Mouse (Mus musculus): ENCODE data around the gene Mip. TPM values are rescaled to one million over a fixed set of nuclear protein-coding genes. Genes with fewer than 3 reads are reported as not detected.

Gene Mip
- polyA plus RNA-seq, 1 experiment, result not detected

DNA sequence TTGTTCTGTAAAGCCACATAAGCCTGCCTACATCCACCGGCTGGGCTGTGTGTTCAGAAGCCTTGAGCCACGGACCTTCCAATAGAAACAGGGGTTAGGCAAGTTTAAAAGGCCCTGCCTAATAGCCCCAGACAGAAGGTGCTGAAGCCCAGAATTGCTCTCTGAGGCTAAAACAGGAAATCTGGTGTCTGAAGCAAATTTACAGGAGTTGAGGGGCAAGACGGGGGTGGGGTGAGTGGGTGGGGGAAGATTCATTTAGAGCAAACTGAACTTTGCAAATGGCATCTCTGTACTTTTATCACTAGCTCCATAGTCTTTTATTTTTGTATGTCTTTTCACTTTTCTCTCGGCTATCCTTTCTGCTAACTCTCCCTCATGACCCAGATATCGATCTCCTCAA, 5.5 kb downstream of the Mip start:
- peak overlapping the region; percentile 69 for H3K27ac ChIP-seq (ENCODE audit: insufficient read depth, low read length)
- TF ChIP-seq CTCF (IDR thresholded peaks at IDR 0.05; ENCODE audit: extremely low read depth, insufficient read depth, insufficient read length, insufficient replicate concordance) (no peak), POLR2A (IDR thresholded peaks at IDR 0.05; ENCODE audit: low read depth, low read length) (no peak)

DNA sequence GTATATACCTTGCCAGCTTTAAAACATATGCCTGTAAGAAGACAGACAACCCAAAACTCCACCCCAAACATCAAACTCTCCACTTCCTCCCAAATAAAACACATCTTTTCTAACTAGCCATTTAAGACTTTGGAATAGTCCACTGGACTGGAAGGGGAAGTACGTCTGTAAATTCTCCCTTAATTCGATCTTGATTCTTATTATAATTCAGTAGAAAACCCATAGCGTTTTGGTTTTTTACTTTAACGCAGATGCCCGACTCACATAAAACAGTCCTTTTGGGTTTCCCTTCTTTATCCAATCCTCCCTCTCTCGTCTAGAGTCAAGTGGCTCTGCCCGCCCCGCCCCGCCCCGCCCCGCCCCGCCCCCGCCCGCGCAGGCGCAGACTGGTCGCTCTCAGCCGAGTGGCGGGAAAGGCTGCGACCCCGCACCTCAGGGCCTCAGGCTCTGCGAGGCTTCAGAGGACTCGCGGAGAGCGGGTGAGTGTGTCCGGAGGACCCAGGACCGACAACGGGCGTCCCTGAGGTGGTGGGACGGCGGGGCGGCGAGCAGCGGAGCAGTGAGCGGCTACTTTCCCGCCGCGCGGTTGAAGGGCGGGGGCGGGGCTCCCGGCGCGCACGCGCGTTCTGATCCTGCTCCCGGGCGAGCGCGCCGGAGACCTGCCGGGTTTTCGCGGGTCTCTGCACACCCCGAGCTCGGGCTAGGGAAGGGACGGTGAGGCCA, 6.2 kb downstream of the Mip start, which contains the start of gene Timeless:
Timeless (plus strand) TSS at position 369 of the 723 bp plus-strand sequence.
- Histone ChIP-seq H3K36me3 (ENCODE audit: control insufficient read depth, insufficient read depth, low read length) (no peaks in the 10 kb centered on the region), H3K27ac (ENCODE audit: insufficient read depth, low read length) (peak within 1 kb of the TSS; percentile 78), H3K27me3 (ENCODE audit: control insufficient read depth, insufficient read depth, low read length) (no peaks in the 10 kb centered on the region), H3K4me3 (ENCODE audit: extremely low read depth, insufficient read depth, insufficient read length) (peak within 1 kb of the TSS; percentile 100), H3K4me1 (ENCODE audit: control insufficient read depth, insufficient read depth, insufficient read length) (peaks cover 7% of the 10 kb centered on the region; the same call in 1 of the 2 replicates)
- DNase-seq (ENCODE audit: low read depth in 1 of 2, low spot score in 2 of 2), result peak; percentile 73 to 84
- 0% methylated on average over 58 of the region's 58 CpGs for WGBS
- no peak for TF ChIP-seq CTCF (IDR thresholded peaks at IDR 0.05; ENCODE audit: extremely low read depth, insufficient read depth, insufficient read length, insufficient replicate concordance)
- no peak; the same call in 1 of the 2 replicates for TF ChIP-seq POLR2A (IDR thresholded peaks at IDR 0.05; ENCODE audit: low read depth, low read length)

More for the DNA sequence above, 5.5 kb downstream of the Mip start:
- H3K4me1 ChIP-seq (ENCODE audit: control insufficient read depth, insufficient read depth, insufficient read length), result peaks cover 7% of the 10 kb centered on the region; the same call in 1 of the 2 replicates
- no peaks in the 10 kb centered on the region for H3K27me3 ChIP-seq (ENCODE audit: control insufficient read depth, insufficient read depth, low read length)
- 3% methylated on average over 5 of the region's 5 CpGs for WGBS
- no peaks in the 10 kb centered on the region for H3K36me3 ChIP-seq (ENCODE audit: control insufficient read depth, insufficient read depth, low read length)
- no peak for DNase-seq (ENCODE audit: low read depth in 1 of 2, low spot score in 2 of 2)
- no peak overlapping the region; the same call in 1 of the 2 replicates for H3K4me3 ChIP-seq (ENCODE audit: extremely low read depth, insufficient read depth, insufficient read length)

DNA sequence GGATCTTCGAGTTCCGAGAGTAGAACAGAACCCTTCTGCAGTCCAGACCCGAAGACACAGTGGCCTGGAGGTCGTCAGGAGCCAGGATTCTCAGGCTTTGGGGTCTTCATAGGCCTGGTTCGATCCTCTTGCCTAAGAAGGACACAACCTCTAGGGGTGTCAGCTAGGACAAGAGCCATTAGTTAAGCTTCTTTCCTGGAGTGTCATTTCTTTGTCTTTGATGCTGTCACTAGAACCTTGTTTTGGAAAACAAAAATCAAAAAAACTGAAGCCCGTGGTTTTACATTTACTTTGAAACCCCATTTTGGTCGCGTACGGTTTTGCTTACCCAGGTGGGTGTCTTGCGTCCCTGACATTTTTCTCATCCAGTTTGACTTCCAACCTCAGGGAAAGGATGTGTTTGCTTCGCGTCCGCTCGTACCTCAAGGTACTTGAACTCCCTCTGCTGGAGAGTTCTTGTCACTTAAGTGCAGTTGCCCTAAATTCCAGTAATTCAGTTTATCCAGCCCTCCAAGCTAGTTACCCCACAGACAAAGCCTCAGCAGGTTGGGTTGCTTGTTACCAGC, 6.9 kb downstream of the Mip start:
- H3K27me3 ChIP-seq (ENCODE audit: control insufficient read depth, insufficient read depth, low read length), result no peaks in the 10 kb centered on the region
- peak overlapping the region; percentile 78 for H3K27ac ChIP-seq (ENCODE audit: insufficient read depth, low read length)
- no peaks in the 10 kb centered on the region for H3K36me3 ChIP-seq (ENCODE audit: control insufficient read depth, insufficient read depth, low read length)
- TF ChIP-seq CTCF (IDR thresholded peaks at IDR 0.05; ENCODE audit: extremely low read depth, insufficient read depth, insufficient read length, insufficient replicate concordance) (peak; percentile 47; the same call in 1 of the 2 replicates), POLR2A (IDR thresholded peaks at IDR 0.05; ENCODE audit: low read depth, low read length) (no peak)
- under 1% methylated on average over 14 of the region's 14 CpGs for WGBS
- peak; percentile 34 to 69 for DNase-seq (ENCODE audit: low read depth in 1 of 2, low spot score in 2 of 2)
- peak overlapping the region; percentile 100 for H3K4me3 ChIP-seq (ENCODE audit: extremely low read depth, insufficient read depth, insufficient read length)
- peaks cover 7% of the 10 kb centered on the region; the same call in 1 of the 2 replicates for H3K4me1 ChIP-seq (ENCODE audit: control insufficient read depth, insufficient read depth, insufficient read length)

DNA sequence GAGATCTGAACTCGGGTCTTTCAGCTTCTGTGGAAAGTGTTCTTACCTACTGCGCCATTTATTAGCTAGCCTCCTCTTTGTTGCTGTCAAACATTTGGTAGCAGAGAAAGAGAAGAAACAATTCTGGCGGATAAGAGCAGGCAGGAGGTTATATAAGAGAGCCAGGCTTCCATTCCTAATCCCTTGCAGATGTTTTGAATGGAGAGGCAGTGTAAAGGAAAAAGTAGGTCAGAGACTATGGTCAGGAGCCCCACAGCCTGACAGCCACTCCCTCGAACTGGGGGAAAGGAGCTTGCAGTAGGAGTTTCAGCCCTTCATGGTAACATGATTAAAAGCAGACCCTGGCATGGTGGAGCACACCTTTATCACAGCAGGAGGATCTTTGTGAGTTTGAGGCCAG, 10.7 kb downstream of the Mip start:
- 90% methylated on average over 4 of the region's 4 CpGs for WGBS
- peaks cover 3% of the 10 kb centered on the region for H3K36me3 ChIP-seq (ENCODE audit: control insufficient read depth, insufficient read depth, low read length)
- H3K4me1 ChIP-seq (ENCODE audit: control insufficient read depth, insufficient read depth, insufficient read length), result no peaks in the 10 kb centered on the region
- H3K27ac ChIP-seq (ENCODE audit: insufficient read depth, low read length), result no peak overlapping the region
- no peak for DNase-seq (ENCODE audit: low read depth in 1 of 2, low spot score in 2 of 2)
- H3K4me3 ChIP-seq (ENCODE audit: extremely low read depth, insufficient read depth, insufficient read length), result no peak overlapping the region
- no peaks in the 10 kb centered on the region for H3K27me3 ChIP-seq (ENCODE audit: control insufficient read depth, insufficient read depth, low read length)
- TF ChIP-seq POLR2A (IDR thresholded peaks at IDR 0.05; ENCODE audit: low read depth, low read length) (no peak), CTCF (IDR thresholded peaks at IDR 0.05; ENCODE audit: extremely low read depth, insufficient read depth, insufficient read length, insufficient replicate concordance) (no peak)

DNA sequence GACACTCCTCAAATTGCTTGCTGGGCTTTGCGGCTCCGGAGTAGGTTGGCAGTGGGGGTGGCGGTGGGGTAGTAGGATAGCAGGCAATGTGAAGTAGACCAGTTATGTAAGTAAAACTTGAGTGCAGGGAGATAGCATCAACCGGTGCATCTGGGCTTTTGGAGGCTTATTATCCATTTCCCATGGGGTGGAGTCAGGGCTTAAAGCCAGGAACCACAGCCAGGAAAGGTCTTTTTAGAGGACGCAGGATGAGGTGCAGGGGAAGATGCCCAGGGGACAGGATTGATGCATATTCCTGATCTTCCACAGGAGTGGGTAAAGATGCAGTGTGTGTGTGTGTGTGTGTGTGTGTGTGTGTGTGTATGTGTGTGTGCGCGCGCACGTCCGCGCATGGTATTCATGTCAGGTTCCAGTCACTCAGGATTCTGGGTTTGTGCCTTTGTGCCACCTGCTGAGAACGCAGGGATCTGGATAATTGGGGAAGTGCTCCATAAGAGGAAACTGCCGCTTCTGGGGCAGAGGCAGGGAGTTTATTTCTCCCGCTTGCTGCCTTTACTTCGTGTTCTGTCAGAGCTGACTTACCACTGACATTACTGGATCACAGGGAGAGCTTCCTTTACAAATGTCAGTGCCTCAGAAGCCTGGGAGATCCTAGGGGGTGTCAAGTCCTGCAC, 12.3 kb downstream of the Mip start:
- Histone ChIP-seq H3K36me3 (ENCODE audit: control insufficient read depth, insufficient read depth, low read length) (peaks cover 3% of the 10 kb centered on the region), H3K27me3 (ENCODE audit: control insufficient read depth, insufficient read depth, low read length) (no peaks in the 10 kb centered on the region), H3K4me1 (ENCODE audit: control insufficient read depth, insufficient read depth, insufficient read length) (no peaks in the 10 kb centered on the region), H3K4me3 (ENCODE audit: extremely low read depth, insufficient read depth, insufficient read length) (no peak overlapping the region), H3K27ac (ENCODE audit: insufficient read depth, low read length) (no peak overlapping the region)
- WGBS, result 77% methylated on average over 15 of the region's 15 CpGs
- TF ChIP-seq POLR2A (IDR thresholded peaks at IDR 0.05; ENCODE audit: low read depth, low read length) (no peak), CTCF (IDR thresholded peaks at IDR 0.05; ENCODE audit: extremely low read depth, insufficient read depth, insufficient read length, insufficient replicate concordance) (no peak)
- no peak for DNase-seq (ENCODE audit: low read depth in 1 of 2, low spot score in 2 of 2)

DNA sequence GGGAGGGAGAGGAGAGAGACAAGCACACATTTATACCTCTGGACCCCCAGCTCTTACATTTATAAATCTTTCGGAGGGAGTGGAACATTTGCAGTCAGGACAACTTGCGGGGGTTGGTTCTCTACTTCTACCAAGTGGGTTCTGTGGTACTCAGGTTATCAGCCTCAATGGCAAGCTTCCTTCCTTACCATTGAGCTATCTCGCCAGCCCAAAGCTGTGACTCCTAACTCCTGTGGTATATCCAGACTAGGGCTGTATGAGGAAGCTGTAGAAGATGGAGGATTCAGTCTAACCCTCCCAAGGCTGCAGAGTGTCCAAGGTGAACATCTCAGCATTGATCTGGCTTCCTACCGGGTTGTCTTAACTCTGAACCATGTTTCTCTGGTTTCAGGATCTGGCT, 13.5 kb downstream of the Mip start:
- H3K36me3 ChIP-seq (ENCODE audit: control insufficient read depth, insufficient read depth, low read length), result peaks cover 6% of the 10 kb centered on the region
- no peak overlapping the region for H3K4me3 ChIP-seq (ENCODE audit: extremely low read depth, insufficient read depth, insufficient read length)
- no peak for TF ChIP-seq POLR2A (IDR thresholded peaks at IDR 0.05; ENCODE audit: low read depth, low read length)
- no peak for TF ChIP-seq CTCF (IDR thresholded peaks at IDR 0.05; ENCODE audit: extremely low read depth, insufficient read depth, insufficient read length, insufficient replicate concordance)
- WGBS, result 82% methylated on average over 4 of the region's 4 CpGs
- H3K27ac ChIP-seq (ENCODE audit: insufficient read depth, low read length), result no peak overlapping the region
- no peaks in the 10 kb centered on the region for H3K4me1 ChIP-seq (ENCODE audit: control insufficient read depth, insufficient read depth, insufficient read length)
- H3K27me3 ChIP-seq (ENCODE audit: control insufficient read depth, insufficient read depth, low read length), result no peaks in the 10 kb centered on the region
- DNase-seq (ENCODE audit: low read depth in 1 of 2, low spot score in 2 of 2), result no peak

Data from spleen, adult 2 months (tissue).